Mouse (Mus musculus) heart, adult 2 months (tissue): ENCODE measurements around the gene 0610012G03Rik. TPM values are rescaled to one million over a fixed set of nuclear protein-coding genes. Genes with fewer than 3 reads are reported as not detected.
"Not testable (repeated sequence)": the region's sequence is repeated elsewhere in the genome, so short reads cannot be mapped to it uniquely, and the experiment has no call there.

Experiments used
- DNase-seq, 2 experiments: peaks; one replicate each; pipeline ENCODE4 v3.0.0; 2021
- H3K27ac ChIP-seq: fragments of 200-600 bp; 2 replicates; pipeline ENCODE4 v1.8.1; 2022
- H3K27me3 ChIP-seq: fragments of 200-500 bp; 2 replicates; pipeline ENCODE4 v1.6.1; 2012; ENCODE audit warnings: mild to moderate bottlenecking, low read length, inconsistent platforms, mixed read lengths; ENCODE audit not compliant: control insufficient read depth, insufficient read depth
- H3K36me3 ChIP-seq: fragments of 200-500 bp; 2 replicates; pipeline ENCODE4 v1.6.1; 2012; ENCODE audit warnings: low read length, inconsistent platforms; ENCODE audit not compliant: control insufficient read depth, insufficient read depth
- H3K4me1 ChIP-seq: fragments of 200-500 bp; 2 replicates; pipeline ENCODE4 v1.6.1; 2011; ENCODE audit warnings: low read length; ENCODE audit not compliant: control insufficient read depth, insufficient read depth
- H3K4me3 ChIP-seq: fragments of 200-600 bp; 2 replicates; pipeline ENCODE4 v1.8.1; 2022
- H3K79me2 ChIP-seq: fragments of 200-500 bp; replicated peaks from 2 replicates; pipeline ENCODE4 v1.6.1; 2012; ENCODE audit warnings: mild to moderate bottlenecking, inconsistent platforms, low read length, moderate library complexity, mixed read lengths; ENCODE audit not compliant: control insufficient read depth, insufficient read depth
- H3K9ac ChIP-seq: fragments of 200-500 bp; 2 replicates; pipeline ENCODE4 v1.6.1; 2012; ENCODE audit warnings: low read depth, mild to moderate bottlenecking, control low read depth, inconsistent platforms, low read length, mixed read lengths
- CTCF ChIP-seq: fragments of 200-600 bp; IDR thresholded peaks from 2 replicates; pipeline ENCODE4 v1.8.1; 2022; ENCODE audit warnings: antibody characterized with exemption, mild to moderate bottlenecking, moderate library complexity
- EP300 ChIP-seq: fragments of 200-500 bp; IDR thresholded peaks from 2 replicates; pipeline ENCODE4 v1.6.1; 2011; ENCODE audit warnings: low read depth, low read length, control low read depth; ENCODE audit not compliant: insufficient read depth
- POLR2A ChIP-seq: fragments of 200-500 bp; IDR thresholded peaks from 2 replicates; pipeline ENCODE4 v1.6.1; 2011; ENCODE audit warnings: mild to moderate bottlenecking, low read depth, low read length, control low read depth; ENCODE audit not compliant: insufficient read depth
- WGBS: fragments of 180-500 bp; shearing (Covaris S2); methylation state at CpG from one replicate; pipeline ENCODE4 v1.1.7; 2018; 5-methylcytosine and 5-hydroxymethylcytosine counted together
- intact Hi-C: fragments of 180-260 bp; cut with DNase I; formaldehyde crosslinking; loops from one replicate; pipeline ENCODE4 v1.15.1; 2025
- polyA plus RNA-seq: library from polyadenylated mRNA; depleted of rRNA; stranded (reverse); fragments of >200 nt; gene quantifications from 2 replicates; pipeline ENCODE4 v1.2.3, GENCODE M21; 2012
- total RNA-seq, 2 experiments: library from RNA; stranded (reverse); gene quantifications; 2 replicates each; pipeline ENCODE4 v1.2.3; 2021

0610012G03Rik gene
- total and polyA plus RNA-seq, 3 experiments = 69.9 to 88.9 (median 75.4) TPM

- no peaks in the 10 kb centered on the region for H3K36me3 ChIP-seq
Measured at GRCm38 (mm10) chr16:31979501-31979900, 31.2 kb upstream of the 0610012G03Rik start.

GRCm38 (mm10) chr16:31975258-31975657 lies 27.0 kb upstream of the 0610012G03Rik start:
- no peak for DNase-seq
- Histone ChIP-seq H3K4me3 (no peak overlapping the region), H3K27me3 (no peaks in the 10 kb centered on the region), H3K9ac (no peak overlapping the region), H3K4me1 (no peaks in the 10 kb centered on the region), H3K36me3 (no peaks in the 10 kb centered on the region), H3K79me2 (no peaks in the 10 kb centered on the region), H3K27ac (no peak overlapping the region)
- TF ChIP-seq EP300 (no peak), CTCF (no peak), POLR2A (no peak)
- WGBS = 93% methylated on average over 4 of the region's 4 CpGs
- intact Hi-C loops = no loop called here

More at GRCm38 (mm10) chr16:31979501-31979900, 31.2 kb upstream of the 0610012G03Rik start:
- Histone ChIP-seq H3K4me1 (no peaks in the 10 kb centered on the region), H3K27me3 (no peaks in the 10 kb centered on the region), H3K79me2 (no peaks in the 10 kb centered on the region), H3K9ac (no peak overlapping the region), H3K4me3 (no peak overlapping the region), H3K27ac (no peak overlapping the region)
- WGBS = 82% methylated on average over 3 of the region's 3 CpGs
- intact Hi-C loops = no loop called here
- DNase-seq = no peak
- no peak for TF ChIP-seq EP300
- TF ChIP-seq POLR2A = no peak
- TF ChIP-seq CTCF = no peak

- TF ChIP-seq EP300 = no peak
- TF ChIP-seq POLR2A = no peak
- TF ChIP-seq CTCF = no peak
- intact Hi-C loops = no loop called here
- Histone ChIP-seq H3K4me1 (no peaks in the 10 kb centered on the region), H3K9ac (no peak overlapping the region), H3K27ac (no peak overlapping the region), H3K36me3 (no peaks in the 10 kb centered on the region), H3K79me2 (no peaks in the 10 kb centered on the region), H3K4me3 (no peak overlapping the region), H3K27me3 (no peaks in the 10 kb centered on the region)
- WGBS = 90% methylated on average over 7 of the region's 7 CpGs
- no peak for DNase-seq
Measured at GRCm38 (mm10) chr16:31963224-31963623, 14.9 kb upstream of the 0610012G03Rik start.

- 1% methylated on average over 38 of the region's 38 CpGs for WGBS
- H3K27ac ChIP-seq = peak overlapping the region; percentile 93
- H3K27me3 ChIP-seq = no peaks in the 10 kb centered on the region
- H3K79me2 ChIP-seq = peaks cover 6% of the 10 kb centered on the region; the same call in 1 of the 2 replicates
- DNase-seq = no peak
- intact Hi-C loops = loop anchor here (1.0 to 10.0 kb wide), 2 partner anchors 55 to 667 kb away; partner anchors contain the start of gene Senp5
- TF ChIP-seq EP300 = no peak
- TF ChIP-seq CTCF = no peak
- TF ChIP-seq POLR2A = no peak
- peaks cover 2% of the 10 kb centered on the region; the same call in 1 of the 2 replicates for H3K36me3 ChIP-seq
- peak overlapping the region; percentile 91 for H3K4me3 ChIP-seq
- H3K4me1 ChIP-seq = peaks cover 8% of the 10 kb centered on the region
- peak overlapping the region; percentile 89 for H3K9ac ChIP-seq
Measured at GRCm38 (mm10) chr16:31947901-31948316, 385 bp downstream of the 0610012G03Rik start.

DNA sequence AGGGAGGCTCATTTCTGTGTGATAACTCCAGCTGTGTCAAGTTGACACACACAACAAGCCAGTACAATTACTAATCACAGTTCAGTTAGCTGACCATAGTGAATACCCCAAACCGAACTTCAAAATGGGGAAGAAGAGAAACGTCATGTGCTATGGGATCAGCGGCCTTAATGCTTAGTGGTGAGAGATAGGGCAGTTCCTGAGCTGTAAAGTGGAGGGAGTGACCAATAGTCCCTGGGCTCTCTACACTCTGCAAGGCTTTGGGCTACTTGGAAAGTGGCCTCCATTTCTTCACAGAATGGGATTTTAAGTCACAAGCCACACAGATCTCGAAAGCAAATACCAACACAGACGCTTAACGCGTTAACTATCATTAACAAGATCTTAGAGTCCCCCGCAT lies 961 bp downstream of the 0610012G03Rik start:
- whole genome bisulfite sequencing = 11% methylated on average over 8 of the region's 8 CpGs
- Histone ChIP-seq H3K27me3 (no peaks in the 10 kb centered on the region), H3K27ac (peak overlapping the region; percentile 93), H3K4me1 (peaks cover 8% of the 10 kb centered on the region), H3K4me3 (peak overlapping the region; percentile 91), H3K9ac (peak overlapping the region; percentile 33), H3K36me3 (peaks cover 2% of the 10 kb centered on the region; the same call in 1 of the 2 replicates), H3K79me2 (peaks cover 6% of the 10 kb centered on the region; the same call in 1 of the 2 replicates)
- TF ChIP-seq POLR2A (no peak), CTCF (no peak), EP300 (no peak)
- intact Hi-C loops = loop anchor here (10.0 kb wide), 1 partner anchor 667 kb away; no protein-coding TSS in a partner anchor
- DNase-seq = no peak

- not testable (repeated sequence) for H3K9ac ChIP-seq, DNase-seq, H3K27me3 ChIP-seq, H3K4me3 ChIP-seq, H3K36me3 ChIP-seq, H3K4me1 ChIP-seq, H3K79me2 ChIP-seq, H3K27ac ChIP-seq
- intact Hi-C loops = loop anchor here (10.0 kb wide), 1 partner anchor 669 kb away; no protein-coding TSS in a partner anchor
- 70% methylated on average over 6 of the region's 6 CpGs for WGBS
Measured at GRCm38 (mm10) chr16:31945986-31946385, 2.3 kb downstream of the 0610012G03Rik start.
